Mouse (Mus musculus) testis, adult 2 months (tissue): Measurements from ENCODE around the gene E2f1.

Experiments
- CTCF ChIP-seq: fragments of 200-500 bp; IDR thresholded peaks from 2 replicates; pipeline ENCODE4 v1.5.1; 2012; ENCODE audit warnings: low read depth, mild to moderate bottlenecking, inconsistent platforms, low read length, moderate library complexity; ENCODE audit not compliant: control insufficient read depth, insufficient read depth, insufficient replicate concordance
- POLR2A ChIP-seq: fragments of 200-500 bp; IDR thresholded peaks from 2 replicates; pipeline ENCODE4 v1.6.1; 2012; ENCODE audit warnings: low read depth, mild to moderate bottlenecking, inconsistent platforms, low read length, moderate library complexity; ENCODE audit not compliant: control insufficient read depth

- TF ChIP-seq CTCF = no peak
- no peak for TF ChIP-seq POLR2A
These were observed 12.4 kb downstream of the E2f1 start for GRCm38 (mm10) chr2:154557184-154557832.
